Mouse (Mus musculus): ENCODE results near the gene Fyb. TPM values are rescaled to one million over a fixed set of nuclear protein-coding genes. Genes with fewer than 3 reads are reported as not detected.

Gene Fyb
- polyA plus RNA-seq, 1 experiment from 2014 or later = 3.1 TPM

DNA sequence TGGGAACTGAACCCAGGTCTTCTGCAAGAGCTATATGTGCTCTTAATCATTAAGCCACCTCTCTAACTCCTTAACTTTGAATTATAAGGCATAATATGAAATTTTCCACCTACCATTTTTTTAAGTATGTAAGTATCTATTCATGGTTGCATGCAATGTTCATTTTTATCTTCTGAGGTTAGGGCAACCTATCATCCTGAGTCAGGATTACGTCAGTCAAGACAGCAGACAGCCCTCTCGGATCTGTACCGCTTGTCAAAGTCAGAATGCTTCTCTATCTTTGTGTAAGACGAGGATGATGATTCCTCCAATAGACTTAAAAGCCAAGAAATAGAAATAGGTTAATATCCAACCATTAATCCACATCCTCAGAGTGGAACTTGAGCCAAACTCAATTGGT, 33.6 kb downstream of the Fyb start:
- Histone ChIP-seq H3K9me3 (replicated peaks; ENCODE audit: control insufficient read depth, low read length, poor library complexity, severe bottlenecking) (no peaks in the 10 kb centered on the region), H3K9ac (ENCODE audit: low read depth, low read length) (no peak overlapping the region), H3K4me1 (ENCODE audit: control insufficient read depth, insufficient read depth, low read length) (no peaks in the 10 kb centered on the region), H3K4me3 (ENCODE audit: low read depth, low read length) (no peak overlapping the region), H3K27me3 (ENCODE audit: control insufficient read depth, insufficient read depth, low read depth, low read length) (no peaks in the 10 kb centered on the region), H3K36me3 (ENCODE audit: control insufficient read depth, insufficient read depth, low read length) (no peaks in the 10 kb centered on the region), H3K27ac (ENCODE audit: low read length) (no peak overlapping the region), H3K4me2 (ENCODE audit: low read length) (no peak overlapping the region)
- ATAC-seq = no peak
- 88% methylated on average over 4 of the region's 4 CpGs for WGBS

DNA sequence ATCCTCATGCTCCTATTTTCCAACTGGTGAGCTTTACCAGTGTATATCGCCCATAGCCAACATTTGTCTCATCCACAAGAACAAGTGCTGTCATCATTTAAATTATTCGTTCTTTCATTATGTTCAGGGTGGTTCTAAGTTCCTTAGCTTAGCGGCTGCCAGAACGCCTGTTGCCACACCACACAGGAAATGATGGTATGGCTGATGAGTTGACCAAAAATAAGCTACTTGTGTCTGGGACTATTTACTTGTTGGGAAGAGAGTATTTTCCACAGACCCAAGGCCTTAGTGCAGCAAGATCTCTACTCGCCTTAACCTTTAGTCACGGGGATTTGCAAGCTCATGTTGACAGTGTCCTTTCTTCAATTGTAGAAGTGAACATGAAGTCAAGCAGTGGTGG, 34.3 kb downstream of the Fyb start:
- H3K36me3 ChIP-seq (ENCODE audit: control insufficient read depth, insufficient read depth, low read length) = no peaks in the 10 kb centered on the region
- ATAC-seq = no peak
- H3K4me1 ChIP-seq (ENCODE audit: control insufficient read depth, insufficient read depth, low read length) = no peaks in the 10 kb centered on the region
- no peak overlapping the region for H3K27ac ChIP-seq (ENCODE audit: low read length)
- no peak overlapping the region for H3K4me2 ChIP-seq (ENCODE audit: low read length)
- no peak overlapping the region for H3K4me3 ChIP-seq (ENCODE audit: low read depth, low read length)
- no peaks in the 10 kb centered on the region for H3K27me3 ChIP-seq (ENCODE audit: control insufficient read depth, insufficient read depth, low read depth, low read length)
- H3K9ac ChIP-seq (ENCODE audit: low read depth, low read length) = no peak overlapping the region
- WGBS = 86% methylated on average over 6 of the region's 6 CpGs
- no peaks in the 10 kb centered on the region for H3K9me3 ChIP-seq (replicated peaks; ENCODE audit: control insufficient read depth, low read length, poor library complexity, severe bottlenecking)

DNA sequence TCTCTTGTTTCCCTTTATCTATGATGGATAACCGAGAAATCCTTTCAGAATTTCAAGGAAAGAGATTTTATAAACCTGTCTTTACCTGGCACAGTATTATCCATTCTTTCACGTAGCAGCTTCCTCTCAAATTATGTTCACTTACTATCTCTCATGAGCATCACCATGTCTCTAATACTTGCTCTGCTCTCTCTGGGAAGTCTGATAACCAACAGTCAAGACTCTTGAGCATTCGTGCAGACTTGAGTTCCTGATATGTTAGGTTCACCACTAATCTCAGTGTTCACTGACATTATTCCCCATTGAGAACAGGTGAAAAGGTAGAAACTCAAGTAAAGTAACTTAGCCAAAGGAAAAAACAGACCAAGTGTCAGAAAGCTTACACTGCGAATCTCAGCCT, 34.9 kb downstream of the Fyb start:
- no peak overlapping the region for H3K4me2 ChIP-seq (ENCODE audit: low read length)
- ATAC-seq = no peak
- no peaks in the 10 kb centered on the region for H3K9me3 ChIP-seq (replicated peaks; ENCODE audit: control insufficient read depth, low read length, poor library complexity, severe bottlenecking)
- H3K27ac ChIP-seq (ENCODE audit: low read length) = no peak overlapping the region
- H3K4me1 ChIP-seq (ENCODE audit: control insufficient read depth, insufficient read depth, low read length) = no peaks in the 10 kb centered on the region
- H3K36me3 ChIP-seq (ENCODE audit: control insufficient read depth, insufficient read depth, low read length) = no peaks in the 10 kb centered on the region
- H3K27me3 ChIP-seq (ENCODE audit: control insufficient read depth, insufficient read depth, low read depth, low read length) = no peaks in the 10 kb centered on the region
- 93% methylated on average over 4 of the region's 4 CpGs for WGBS
- H3K4me3 ChIP-seq (ENCODE audit: low read depth, low read length) = no peak overlapping the region
- no peak overlapping the region for H3K9ac ChIP-seq (ENCODE audit: low read depth, low read length)

DNA sequence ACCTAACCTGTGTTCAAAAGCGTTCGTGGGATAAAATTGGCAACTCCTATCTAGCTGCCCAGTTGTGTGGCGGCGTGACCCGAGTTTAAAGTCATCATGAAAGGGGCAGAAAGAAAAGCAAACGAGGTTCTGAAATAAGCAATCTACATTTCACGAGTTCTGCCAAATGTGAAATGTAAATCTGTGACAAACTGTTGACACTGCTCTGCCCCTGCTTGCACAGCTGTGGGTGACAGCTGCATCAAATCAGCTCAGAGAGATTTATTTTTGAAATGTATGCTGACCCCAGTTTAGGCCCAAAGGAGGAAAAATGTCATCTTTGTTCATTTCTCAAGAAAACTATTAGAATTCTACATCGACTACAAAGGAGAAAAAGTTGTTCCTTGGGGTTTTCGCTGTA, 36.5 kb downstream of the Fyb start:
- Histone ChIP-seq H3K27ac (ENCODE audit: low read length) (no peak overlapping the region), H3K36me3 (ENCODE audit: control insufficient read depth, insufficient read depth, low read length) (no peaks in the 10 kb centered on the region), H3K9ac (ENCODE audit: low read depth, low read length) (no peak overlapping the region), H3K4me3 (ENCODE audit: low read depth, low read length) (no peak overlapping the region), H3K27me3 (ENCODE audit: control insufficient read depth, insufficient read depth, low read depth, low read length) (no peaks in the 10 kb centered on the region), H3K4me1 (ENCODE audit: control insufficient read depth, insufficient read depth, low read length) (no peaks in the 10 kb centered on the region), H3K9me3 (replicated peaks; ENCODE audit: control insufficient read depth, low read length, poor library complexity, severe bottlenecking) (no peaks in the 10 kb centered on the region), H3K4me2 (ENCODE audit: low read length) (no peak overlapping the region)
- ATAC-seq = no peak
- WGBS = 86% methylated on average over 9 of the region's 9 CpGs

DNA sequence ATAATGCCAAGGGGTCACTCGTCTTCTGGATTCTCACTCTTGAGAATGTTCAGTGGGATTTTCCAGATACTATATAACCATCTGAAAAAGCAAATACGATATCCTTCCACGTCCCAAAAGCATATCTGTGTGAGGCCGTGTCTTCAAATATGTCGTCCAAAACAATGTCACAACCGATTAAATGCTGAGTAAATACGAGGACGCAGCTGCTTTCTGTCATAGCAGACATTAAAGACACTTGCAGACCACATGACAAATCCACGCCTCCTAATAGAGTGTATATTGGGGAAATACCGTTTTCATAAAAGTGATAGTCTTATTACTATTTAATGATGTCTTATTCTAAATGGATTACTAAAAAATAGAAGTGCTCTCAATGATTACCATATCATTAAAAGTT, 38.0 kb downstream of the Fyb start:
- no peak overlapping the region for H3K4me3 ChIP-seq (ENCODE audit: low read depth, low read length)
- 85% methylated on average over 10 of the region's 10 CpGs for WGBS
- no peaks in the 10 kb centered on the region for H3K36me3 ChIP-seq (ENCODE audit: control insufficient read depth, insufficient read depth, low read length)
- no peak overlapping the region for H3K27ac ChIP-seq (ENCODE audit: low read length)
- H3K27me3 ChIP-seq (ENCODE audit: control insufficient read depth, insufficient read depth, low read depth, low read length) = no peaks in the 10 kb centered on the region
- no peak overlapping the region for H3K9ac ChIP-seq (ENCODE audit: low read depth, low read length)
- H3K4me2 ChIP-seq (ENCODE audit: low read length) = no peak overlapping the region
- H3K9me3 ChIP-seq (replicated peaks; ENCODE audit: control insufficient read depth, low read length, poor library complexity, severe bottlenecking) = no peaks in the 10 kb centered on the region
- H3K4me1 ChIP-seq (ENCODE audit: control insufficient read depth, insufficient read depth, low read length) = no peaks in the 10 kb centered on the region
- no peak for ATAC-seq

DNA sequence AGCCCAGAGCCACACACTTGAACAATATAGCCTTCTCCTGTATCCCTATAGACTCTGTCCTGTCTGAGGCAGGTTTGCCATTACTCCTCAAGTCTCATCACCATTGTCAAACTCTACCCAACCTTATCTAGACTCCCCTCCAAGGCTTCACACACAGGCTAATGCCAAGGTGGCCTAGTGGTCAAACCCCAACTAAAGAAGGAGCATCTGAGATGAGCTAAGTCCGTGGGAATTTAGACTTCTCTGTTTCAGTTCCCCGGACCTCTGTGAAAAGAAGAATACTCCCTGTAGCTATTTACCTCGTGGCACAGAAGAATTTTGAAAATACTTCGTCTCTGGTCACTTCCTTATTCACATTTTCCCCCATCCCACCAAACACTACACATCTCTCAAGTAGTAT, 39.5 kb downstream of the Fyb start:
- H3K4me3 ChIP-seq (ENCODE audit: low read depth, low read length) = no peak overlapping the region
- WGBS = 86% methylated on average over 4 of the region's 4 CpGs
- H3K4me2 ChIP-seq (ENCODE audit: low read length) = no peak overlapping the region
- no peaks in the 10 kb centered on the region for H3K36me3 ChIP-seq (ENCODE audit: control insufficient read depth, insufficient read depth, low read length)
- no peaks in the 10 kb centered on the region for H3K4me1 ChIP-seq (ENCODE audit: control insufficient read depth, insufficient read depth, low read length)
- no peaks in the 10 kb centered on the region for H3K27me3 ChIP-seq (ENCODE audit: control insufficient read depth, insufficient read depth, low read depth, low read length)
- no peak for ATAC-seq
- no peaks in the 10 kb centered on the region for H3K9me3 ChIP-seq (replicated peaks; ENCODE audit: control insufficient read depth, low read length, poor library complexity, severe bottlenecking)
- H3K9ac ChIP-seq (ENCODE audit: low read depth, low read length) = no peak overlapping the region
- no peak overlapping the region for H3K27ac ChIP-seq (ENCODE audit: low read length)

DNA sequence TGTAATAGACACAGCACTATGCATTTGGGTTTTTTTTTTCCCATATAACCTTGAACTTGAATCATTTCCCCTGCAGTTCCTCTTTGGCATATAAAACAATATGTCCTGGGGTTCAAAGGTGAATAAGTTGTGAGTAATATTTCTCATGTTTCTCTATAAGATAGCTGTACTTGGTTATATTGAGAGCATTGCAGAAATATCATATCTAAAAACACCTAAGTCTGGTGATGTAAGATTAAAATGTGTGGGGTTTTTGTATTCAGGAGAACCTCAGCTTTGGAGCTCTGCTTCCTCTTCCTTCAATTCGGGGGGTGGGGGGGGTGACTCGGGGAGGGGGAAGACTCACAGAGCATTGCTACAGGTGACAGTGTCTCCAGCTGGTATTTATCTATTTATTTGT, 40.0 kb downstream of the Fyb start:
- Histone ChIP-seq H3K4me3 (ENCODE audit: low read depth, low read length) (no peak overlapping the region), H3K27ac (ENCODE audit: low read length) (no peak overlapping the region), H3K9me3 (replicated peaks; ENCODE audit: control insufficient read depth, low read length, poor library complexity, severe bottlenecking) (no peaks in the 10 kb centered on the region), H3K4me1 (ENCODE audit: control insufficient read depth, insufficient read depth, low read length) (no peaks in the 10 kb centered on the region), H3K36me3 (ENCODE audit: control insufficient read depth, insufficient read depth, low read length) (no peaks in the 10 kb centered on the region), H3K27me3 (ENCODE audit: control insufficient read depth, insufficient read depth, low read depth, low read length) (no peaks in the 10 kb centered on the region), H3K4me2 (ENCODE audit: low read length) (no peak overlapping the region), H3K9ac (ENCODE audit: low read depth, low read length) (no peak overlapping the region)
- WGBS = 70% methylated on average over 2 of the region's 2 CpGs
- ATAC-seq = no peak

DNA sequence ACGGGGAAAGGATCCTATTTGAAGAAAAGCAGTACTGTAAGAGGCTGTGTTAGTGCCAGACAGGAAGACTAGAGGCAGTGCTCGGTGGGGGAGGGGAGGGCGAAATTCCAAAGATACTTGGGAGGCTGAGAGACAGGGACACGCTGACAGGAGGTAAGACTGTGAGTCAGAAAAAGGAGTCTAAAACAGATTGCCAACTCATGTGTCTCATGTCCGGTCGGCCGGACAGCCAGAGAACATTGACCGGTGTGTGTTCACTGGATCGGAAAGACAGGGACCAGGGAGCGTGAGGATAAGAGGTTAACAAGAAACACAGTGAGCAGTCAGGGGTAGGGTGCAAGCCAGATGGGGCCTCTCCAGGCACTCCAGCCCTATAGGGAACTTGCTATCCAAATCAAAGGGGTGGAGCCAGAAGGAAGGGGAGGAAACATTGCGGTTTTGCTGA, 42.3 kb downstream of the Fyb start:
- 28% methylated on average over 11 of the region's 11 CpGs for WGBS
- peak; percentile 48; the same call in 1 of the 2 replicates for ATAC-seq

DNA sequence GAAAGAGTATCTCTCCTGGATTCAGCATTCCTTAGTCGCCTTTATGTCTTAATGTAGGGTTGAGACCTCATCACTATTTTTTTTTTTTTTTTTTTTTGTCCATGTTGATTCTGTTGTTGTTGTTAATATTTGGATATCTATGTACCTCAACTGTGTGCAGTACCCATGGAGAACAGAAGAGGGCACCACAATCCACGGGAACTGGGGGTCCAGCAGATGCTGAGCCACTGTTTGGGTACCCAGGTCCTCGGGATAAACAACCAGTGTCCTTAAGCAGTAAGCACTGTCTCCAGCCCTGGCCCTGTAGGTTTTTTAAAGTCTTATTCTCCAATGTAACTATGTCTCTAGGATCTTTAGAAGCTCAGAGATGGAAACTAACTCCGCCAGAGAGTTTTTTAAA, 43.2 kb downstream of the Fyb start:
- Histone ChIP-seq H3K4me3 (ENCODE audit: low read depth, low read length) (no peak overlapping the region), H3K27ac (ENCODE audit: low read length) (no peak overlapping the region), H3K9ac (ENCODE audit: low read depth, low read length) (no peak overlapping the region), H3K36me3 (ENCODE audit: control insufficient read depth, insufficient read depth, low read length) (no peaks in the 10 kb centered on the region), H3K9me3 (replicated peaks; ENCODE audit: control insufficient read depth, low read length, poor library complexity, severe bottlenecking) (no peaks in the 10 kb centered on the region), H3K27me3 (ENCODE audit: control insufficient read depth, insufficient read depth, low read depth, low read length) (no peaks in the 10 kb centered on the region), H3K4me1 (ENCODE audit: control insufficient read depth, insufficient read depth, low read length) (no peaks in the 10 kb centered on the region), H3K4me2 (ENCODE audit: low read length) (no peak overlapping the region)
- no peak for ATAC-seq
- WGBS = 92% methylated on average over 4 of the region's 4 CpGs

More for the DNA sequence above, 42.3 kb downstream of the Fyb start:
- no peak overlapping the region for H3K4me3 ChIP-seq (ENCODE audit: low read depth, low read length)
- no peak overlapping the region for H3K9ac ChIP-seq (ENCODE audit: low read depth, low read length)
- no peak overlapping the region for H3K27ac ChIP-seq (ENCODE audit: low read length)
- no peaks in the 10 kb centered on the region for H3K9me3 ChIP-seq (replicated peaks; ENCODE audit: control insufficient read depth, low read length, poor library complexity, severe bottlenecking)
- H3K27me3 ChIP-seq (ENCODE audit: control insufficient read depth, insufficient read depth, low read depth, low read length) = no peaks in the 10 kb centered on the region
- H3K4me1 ChIP-seq (ENCODE audit: control insufficient read depth, insufficient read depth, low read length) = no peaks in the 10 kb centered on the region
- H3K36me3 ChIP-seq (ENCODE audit: control insufficient read depth, insufficient read depth, low read length) = no peaks in the 10 kb centered on the region
- peak overlapping the region; percentile 20 for H3K4me2 ChIP-seq (ENCODE audit: low read length)

DNA sequence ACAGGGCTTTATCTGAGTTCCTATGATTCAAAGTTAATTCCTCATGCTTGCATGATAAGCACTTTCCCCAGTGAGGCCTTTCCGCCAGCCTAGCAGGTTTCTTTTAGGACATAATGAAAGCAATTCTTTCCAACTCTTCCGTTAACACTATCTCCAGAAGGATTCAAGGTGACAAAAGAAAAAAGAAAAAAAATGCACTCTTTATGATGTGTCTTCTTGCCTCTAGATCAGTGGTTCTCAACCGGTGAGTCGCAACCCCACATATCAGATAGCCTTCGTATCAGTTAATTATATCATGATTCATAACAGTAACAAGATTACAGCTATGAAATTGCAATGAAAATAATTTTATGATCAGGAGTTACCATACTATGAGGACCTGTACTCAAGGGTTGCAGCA, 45.3 kb downstream of the Fyb start:
- H3K27ac ChIP-seq (ENCODE audit: low read length) = no peak overlapping the region
- WGBS = 89% methylated on average over 5 of the region's 5 CpGs
- H3K9ac ChIP-seq (ENCODE audit: low read depth, low read length) = no peak overlapping the region
- H3K4me1 ChIP-seq (ENCODE audit: control insufficient read depth, insufficient read depth, low read length) = no peaks in the 10 kb centered on the region
- no peaks in the 10 kb centered on the region for H3K27me3 ChIP-seq (ENCODE audit: control insufficient read depth, insufficient read depth, low read depth, low read length)
- no peak overlapping the region for H3K4me3 ChIP-seq (ENCODE audit: low read depth, low read length)
- no peaks in the 10 kb centered on the region for H3K9me3 ChIP-seq (replicated peaks; ENCODE audit: control insufficient read depth, low read length, poor library complexity, severe bottlenecking)
- H3K36me3 ChIP-seq (ENCODE audit: control insufficient read depth, insufficient read depth, low read length) = no peaks in the 10 kb centered on the region
- ATAC-seq = no peak
- H3K4me2 ChIP-seq (ENCODE audit: low read length) = no peak overlapping the region

Measured in midbrain, embryonic 16.5 days (tissue).